Mouse (Mus musculus): ENCODE results near the gene 4933430I17Rik.

Gene 4933430I17Rik

DNA sequence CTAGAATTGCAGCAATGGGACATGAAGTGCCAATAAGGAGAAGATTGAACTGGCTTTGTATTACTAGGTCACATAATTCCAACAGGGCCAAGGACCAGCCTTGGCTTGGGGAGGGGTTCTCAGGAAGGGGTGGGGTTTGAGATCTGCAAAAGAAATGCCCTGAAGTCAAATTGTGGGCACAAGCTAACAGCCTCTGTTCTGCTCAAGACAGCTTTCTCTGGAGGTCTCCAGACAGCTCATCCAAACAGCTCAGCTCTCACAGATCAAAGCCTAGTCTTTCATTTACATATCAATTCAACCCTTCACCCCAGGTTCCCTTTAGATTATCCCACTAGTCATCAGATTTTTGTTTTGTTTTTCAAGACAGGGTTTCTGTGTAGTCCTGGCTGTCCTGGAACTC lies 19.6 kb downstream of the 4933430I17Rik start:
- DNase-seq (ENCODE audit: low read depth) = no peak

DNA sequence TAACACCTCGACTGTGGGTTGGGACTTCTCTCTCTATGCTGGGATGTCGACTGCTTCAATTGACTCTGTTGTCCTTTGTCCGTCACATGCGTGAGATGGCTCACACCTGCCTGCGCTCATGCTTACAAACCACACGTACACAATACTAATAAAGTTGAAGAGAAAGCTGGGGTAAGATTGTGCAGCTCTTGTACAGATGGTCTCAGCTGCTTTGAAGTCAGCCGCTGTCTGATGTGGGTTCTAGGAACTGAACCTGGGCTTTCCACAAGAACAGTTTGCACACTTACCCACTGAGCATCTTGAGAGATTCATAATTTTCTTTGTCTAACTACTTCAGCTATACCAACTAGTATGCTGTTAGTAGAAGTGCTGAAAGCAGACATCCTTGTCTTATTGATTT lies 26.8 kb downstream of the 4933430I17Rik start:
- DNase-seq (ENCODE audit: low read depth) = peak; percentile 72

- DNase-seq (ENCODE audit: low read depth) = peak; percentile 57
These were observed 32.3 kb downstream of the 4933430I17Rik start for GRCm38 (mm10) chr4:62557436-62557835.

GRCm38 (mm10) chr4:62559797-62560329 lies 34.7 kb downstream of the 4933430I17Rik start, which contains the start of gene Rgs3:
TSS of gene Rgs3 (plus strand) at chr4:62559847.
- DNase-seq (ENCODE audit: low read depth) = no peak

- peak; percentile 95 for DNase-seq (ENCODE audit: low read depth)
These were observed 35.9 kb downstream of the 4933430I17Rik start for GRCm38 (mm10) chr4:62560963-62561629.

GRCm38 (mm10) chr4:62561630-62562001 lies 36.4 kb downstream of the 4933430I17Rik start:
- no peak for DNase-seq (ENCODE audit: low read depth)

DNA sequence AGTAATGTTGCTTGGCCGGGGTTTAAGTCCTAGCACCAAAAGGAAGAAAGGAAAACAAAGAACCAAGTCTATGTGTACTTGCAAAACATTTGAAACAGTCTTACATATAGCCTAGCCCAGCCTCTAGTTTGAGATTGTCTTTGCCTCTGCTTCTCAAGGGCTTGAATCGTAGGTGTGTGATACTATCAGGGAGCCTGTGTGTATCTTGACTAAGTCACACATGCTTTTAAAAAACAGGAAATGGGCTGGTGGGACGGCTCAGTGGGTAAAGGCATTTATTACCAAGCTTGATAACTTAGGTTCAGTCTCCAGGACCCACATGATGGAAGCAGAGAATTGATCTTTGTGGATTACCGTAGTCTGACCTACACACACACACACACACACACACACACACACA lies 36.8 kb downstream of the 4933430I17Rik start:
- peak; percentile 80 for DNase-seq (ENCODE audit: low read depth)

GRCm38 (mm10) chr4:62566530-62566929 lies 41.4 kb downstream of the 4933430I17Rik start:
- DNase-seq (ENCODE audit: low read depth) = no peak

DNA sequence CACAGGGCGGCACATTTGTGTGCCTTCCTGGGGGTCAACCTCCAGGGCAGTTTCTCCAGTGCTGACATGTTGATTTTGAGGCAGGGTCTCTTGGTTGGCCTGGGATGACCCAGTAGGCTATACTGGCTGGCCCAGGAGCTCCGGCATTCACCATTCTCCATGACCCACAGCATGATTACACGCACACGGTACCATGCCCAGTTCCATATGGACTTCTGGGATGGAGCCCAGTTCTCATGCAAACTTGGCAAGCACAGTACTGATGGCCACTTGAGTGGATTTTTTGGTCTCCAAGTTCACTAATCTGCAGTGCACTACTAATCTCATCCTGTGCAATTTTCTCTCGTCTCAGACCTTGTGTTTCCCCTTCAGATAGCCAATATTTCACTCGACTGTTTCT lies 42.5 kb downstream of the 4933430I17Rik start:
- no peak for DNase-seq (ENCODE audit: low read depth)

- peak; percentile 37 for DNase-seq (ENCODE audit: low read depth)
These were observed 43.2 kb downstream of the 4933430I17Rik start for GRCm38 (mm10) chr4:62568359-62568758.

GRCm38 (mm10) chr4:62569603-62570002 lies 44.4 kb downstream of the 4933430I17Rik start:
- DNase-seq (ENCODE audit: low read depth) = no peak

- no peak for DNase-seq (ENCODE audit: low read depth)
These were observed 44.9 kb downstream of the 4933430I17Rik start for GRCm38 (mm10) chr4:62570029-62570428.

DNA sequence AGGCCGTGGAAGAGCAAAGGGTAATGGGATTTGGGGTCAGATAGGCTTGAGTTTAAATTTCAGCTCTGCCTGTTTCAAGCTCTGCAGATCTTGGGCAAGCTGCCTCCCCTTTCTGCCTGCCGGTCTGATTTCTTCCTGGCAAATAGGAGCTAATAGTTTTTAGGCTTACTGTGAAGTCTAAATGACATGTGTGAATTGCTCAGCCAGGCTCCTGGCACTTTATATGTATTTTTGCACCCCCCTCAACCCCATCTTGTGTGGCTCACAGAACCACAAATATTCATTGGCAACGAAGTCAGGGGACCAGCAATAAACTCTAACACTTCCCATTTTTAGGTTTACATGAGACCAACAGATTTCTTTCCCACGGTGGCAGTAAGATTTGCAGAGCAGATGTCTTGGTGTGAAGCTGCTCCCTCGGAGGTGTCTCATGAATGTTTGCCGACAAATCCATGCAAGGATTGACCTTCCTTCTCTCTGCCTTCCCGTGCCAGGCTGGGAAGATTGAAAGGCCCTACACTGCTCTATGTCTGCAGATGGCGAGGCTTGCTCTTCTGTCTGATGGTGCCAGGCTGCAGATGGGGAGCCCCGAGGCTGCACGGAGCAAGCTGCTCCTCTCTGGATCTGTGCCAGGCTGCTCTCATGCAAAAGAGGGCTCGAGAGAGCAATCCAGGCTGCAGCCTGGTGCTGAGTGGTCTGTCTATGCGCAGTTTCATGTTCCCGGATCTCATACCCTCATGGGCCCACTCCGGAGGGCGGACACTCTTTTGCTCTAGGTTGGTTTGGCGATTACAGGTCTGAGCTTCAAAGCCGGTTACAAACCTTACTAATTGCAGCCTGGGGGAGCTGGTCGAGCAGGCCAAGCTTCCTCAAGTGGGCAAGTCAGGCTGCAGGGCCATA lies 57.4 kb downstream of the 4933430I17Rik start:
- no peak for DNase-seq (ENCODE audit: low read depth)

DNA sequence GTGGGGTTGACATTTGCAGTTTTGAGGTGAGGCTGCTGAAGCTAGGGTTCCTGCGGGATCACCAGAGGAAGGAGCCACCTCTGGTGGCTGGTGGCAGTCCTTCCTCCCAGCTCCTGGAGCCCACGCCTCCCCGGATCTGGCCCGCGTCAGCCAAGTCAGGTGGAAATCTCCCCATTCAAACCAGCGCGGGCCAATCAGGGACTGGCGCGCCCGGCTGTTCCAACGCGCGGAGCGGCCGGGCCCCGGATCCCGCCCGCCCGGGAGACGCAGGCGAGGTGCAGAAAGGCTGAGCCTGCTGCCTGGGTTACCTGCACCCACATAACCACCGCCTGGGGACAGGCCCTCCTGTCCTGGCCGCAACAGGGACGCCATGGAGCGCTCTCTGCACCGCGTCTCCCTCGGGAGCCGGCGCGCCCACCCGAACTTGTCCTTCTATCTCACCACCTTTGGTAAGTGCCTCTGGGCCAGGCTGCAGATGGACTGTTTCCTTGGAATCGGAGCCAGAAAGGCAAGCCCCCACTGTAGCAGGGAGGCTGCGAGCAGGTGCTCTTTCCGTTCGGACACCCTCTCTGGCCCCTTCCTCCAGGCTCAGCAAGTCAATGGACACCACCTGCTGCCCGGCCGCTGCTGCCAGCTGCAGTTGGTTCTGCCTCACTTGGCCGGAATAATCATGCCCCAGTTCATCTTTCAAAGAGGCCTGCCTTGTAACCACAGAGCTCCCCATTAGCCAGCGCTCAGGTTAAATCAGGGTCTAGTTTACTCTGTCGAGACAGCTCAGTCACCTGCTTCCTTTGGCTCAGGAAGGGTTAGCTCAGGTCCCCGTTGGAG lies 58.3 kb downstream of the 4933430I17Rik start:
- DNase-seq (ENCODE audit: low read depth) = peak; percentile 75

DNA sequence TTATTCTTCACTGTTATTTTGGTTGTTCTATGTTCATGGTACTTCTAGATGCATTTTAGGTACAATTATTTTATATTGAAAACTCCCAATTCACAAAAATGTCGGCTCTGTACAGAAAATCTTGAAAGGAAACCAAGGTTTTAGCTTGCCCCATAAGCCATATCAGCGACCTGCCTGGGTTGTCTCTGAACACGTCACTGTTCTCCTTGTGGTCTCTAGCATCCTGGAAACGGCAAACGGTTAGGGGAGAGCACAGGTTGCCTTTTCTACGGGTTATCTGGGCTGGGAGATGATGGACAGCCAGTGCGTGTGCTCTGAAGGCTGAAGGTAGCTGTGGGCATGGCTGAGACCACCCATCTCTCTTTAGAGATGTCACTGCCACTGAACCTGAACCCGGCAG lies 61.9 kb downstream of the 4933430I17Rik start:
- peak; percentile 72 for DNase-seq (ENCODE audit: low read depth)

DNA sequence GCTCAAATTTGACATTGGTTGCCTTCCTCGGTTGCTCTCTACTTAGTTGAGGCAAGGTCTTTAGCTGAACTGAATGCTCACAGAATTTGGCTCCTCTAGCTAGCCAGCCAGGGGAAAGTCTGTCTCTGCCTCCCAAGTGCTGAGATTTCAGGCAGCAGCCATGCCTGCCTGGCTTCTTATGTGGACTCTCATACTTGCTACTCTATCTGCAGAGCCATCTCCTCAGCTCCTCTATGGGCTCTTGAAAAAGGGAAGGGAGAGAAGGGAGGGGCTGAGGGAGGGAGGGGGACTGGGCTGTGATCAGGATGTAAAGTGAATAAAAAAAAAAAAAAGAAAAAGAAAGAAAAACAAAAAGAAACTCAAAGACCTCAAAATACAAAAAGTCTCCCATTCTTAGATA lies 65.7 kb downstream of the 4933430I17Rik start:
- DNase-seq (ENCODE audit: low read depth) = peak; percentile 44

DNA sequence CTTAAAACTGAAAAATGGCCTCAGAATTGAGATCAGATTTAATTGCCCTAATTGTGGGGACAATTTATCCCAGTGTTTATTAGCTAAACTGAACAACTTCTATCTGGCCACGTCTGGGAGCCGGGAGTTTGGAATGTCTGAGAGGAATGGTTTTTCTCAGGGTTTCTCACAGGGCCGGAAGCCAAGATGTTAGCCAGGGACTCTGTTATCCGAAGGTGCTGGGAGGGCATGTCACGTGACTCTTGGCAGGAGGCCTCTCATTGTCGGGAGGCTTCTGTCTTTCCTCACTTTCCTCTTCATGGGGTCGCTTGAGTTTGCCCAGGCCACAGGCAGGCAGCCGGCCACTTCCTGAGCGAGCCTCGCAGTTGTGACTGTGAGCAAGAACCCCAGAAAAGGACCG lies 66.2 kb downstream of the 4933430I17Rik start:
- peak; percentile 40 for DNase-seq (ENCODE audit: low read depth)

GRCm38 (mm10) chr4:62593546-62594240 lies 68.5 kb downstream of the 4933430I17Rik start:
- peak; percentile 88 for DNase-seq (ENCODE audit: low read depth)

- peak; percentile 28 for DNase-seq (ENCODE audit: low read depth)
These were observed 69.3 kb downstream of the 4933430I17Rik start for GRCm38 (mm10) chr4:62594442-62594841.

GRCm38 (mm10) chr4:62596051-62596450 lies 70.9 kb downstream of the 4933430I17Rik start:
- DNase-seq (ENCODE audit: low read depth) = no peak

Measured in naive thymus-derived CD4-positive, alpha-beta T cell, adult 2 months (primary cell).